Mouse (Mus musculus): Measurements from ENCODE around the gene Trmt112.
"Not testable (repeated sequence)": the region's sequence is repeated elsewhere in the genome, so short reads cannot be mapped to it uniquely, and the experiment has no call there.

Trmt112 gene

GRCm38 (mm10) chr19:6909507-6910289 lies at the start of gene Trmt112, which contains the start of gene Prdx5:
TSS of gene Trmt112 (plus strand) at chr19:6909698.
TSS of gene Prdx5 (minus strand) at chr19:6910106.
- DNase-seq: peak; percentile 93 to 94

GRCm38 (mm10) chr19:6859971-6860370 lies 49.5 kb upstream of the Trmt112 start:
- no peak for DNase-seq

GRCm38 (mm10) chr19:6860706-6861105 lies 48.8 kb upstream of the Trmt112 start:
- DNase-seq: no peak

GRCm38 (mm10) chr19:6861451-6861850 lies 48.0 kb upstream of the Trmt112 start:
- DNase-seq: no peak

GRCm38 (mm10) chr19:6869355-6869754 lies 40.1 kb upstream of the Trmt112 start:
- DNase-seq: peak; percentile 73 to 75

GRCm38 (mm10) chr19:6871574-6872271 lies 37.8 kb upstream of the Trmt112 start:
- DNase-seq: peak; percentile 91 to 95

GRCm38 (mm10) chr19:6872701-6873100 lies 36.8 kb upstream of the Trmt112 start:
- DNase-seq: no peak

- no peak for DNase-seq
Measured at GRCm38 (mm10) chr19:6874257-6874656, 35.2 kb upstream of the Trmt112 start.

- DNase-seq: no peak
Measured at GRCm38 (mm10) chr19:6875834-6876233, 33.7 kb upstream of the Trmt112 start.

GRCm38 (mm10) chr19:6876799-6877198 lies 32.7 kb upstream of the Trmt112 start:
- DNase-seq: no peak

- DNase-seq: no peak
Measured at GRCm38 (mm10) chr19:6877965-6878364, 31.5 kb upstream of the Trmt112 start.

GRCm38 (mm10) chr19:6892512-6892911 lies 17.0 kb upstream of the Trmt112 start:
- DNase-seq: peak in 1 of 2 experiments; percentile 58

GRCm38 (mm10) chr19:6893731-6894451 lies 15.6 kb upstream of the Trmt112 start:
- DNase-seq: no peak

- not testable (repeated sequence) for DNase-seq
Measured at GRCm38 (mm10) chr19:6895608-6896305, 13.7 kb upstream of the Trmt112 start.

GRCm38 (mm10) chr19:6899641-6900040 lies 9.9 kb upstream of the Trmt112 start:
- peak; percentile 56 to 79 for DNase-seq

- DNase-seq: peak in 1 of 2 experiments; percentile 74
Measured at GRCm38 (mm10) chr19:6903031-6903430, 6.5 kb upstream of the Trmt112 start.

- DNase-seq: peak; percentile 90 to 92
Measured at GRCm38 (mm10) chr19:6904846-6905245, 4.7 kb upstream of the Trmt112 start.

- peak in 1 of 2 experiments; percentile 52 for DNase-seq
Measured at GRCm38 (mm10) chr19:6905498-6906159, 3.9 kb upstream of the Trmt112 start.

GRCm38 (mm10) chr19:6906199-6906598 lies 3.3 kb upstream of the Trmt112 start:
- DNase-seq: peak; percentile 62 to 75

GRCm38 (mm10) chr19:6907094-6907493 lies 2.4 kb upstream of the Trmt112 start:
- DNase-seq: no peak

- DNase-seq: no peak
Measured at GRCm38 (mm10) chr19:6907811-6908540, 1.5 kb upstream of the Trmt112 start.
